Mouse (Mus musculus) kidney, embryonic 15.5 days (tissue): ENCODE results near the gene 4931422A03Rik. TPM values are rescaled to one million over a fixed set of nuclear protein-coding genes. Genes with fewer than 3 reads are reported as not detected.

Experiments used
- ATAC-seq: fragments of 200-750 bp; cut with Nextera tagmentation; replicated peaks from 2 replicates; pipeline ENCODE4 v1.8.0; 2017; ENCODE audit warnings: moderate TSS enrichment; ENCODE audit not compliant: low FRiP score
- H3K27ac ChIP-seq: fragments of 300-500 bp; sonication (generic); 2 replicates; pipeline ENCODE4 v1.5.1; 2015; ENCODE audit warnings: mild to moderate bottlenecking, inconsistent platforms
- H3K27me3 ChIP-seq: fragments of 300-500 bp; sonication (generic); 2 replicates; pipeline ENCODE4 v1.6.1; 2015; ENCODE audit warnings: inconsistent platforms
- H3K36me3 ChIP-seq: fragments of 300-500 bp; sonication (generic); 2 replicates; pipeline ENCODE4 v1.6.1; 2015; ENCODE audit warnings: inconsistent platforms
- H3K4me1 ChIP-seq: fragments of 300-500 bp; sonication (generic); 2 replicates; pipeline ENCODE4 v1.6.1; 2015; ENCODE audit warnings: inconsistent platforms
- H3K4me2 ChIP-seq: fragments of 300-500 bp; sonication (generic); 2 replicates; pipeline ENCODE4 v1.6.1; 2015; ENCODE audit warnings: moderate library complexity, mild to moderate bottlenecking, inconsistent platforms
- H3K4me3 ChIP-seq: fragments of 300-500 bp; sonication (generic); replicated peaks from 2 replicates; pipeline ENCODE4 v1.5.1; 2015; ENCODE audit warnings: mild to moderate bottlenecking, inconsistent platforms
- H3K9ac ChIP-seq: fragments of 300-500 bp; sonication (generic); 2 replicates; pipeline ENCODE4 v1.6.1; 2015; ENCODE audit warnings: mild to moderate bottlenecking, inconsistent platforms
- H3K9me3 ChIP-seq: fragments of 300-500 bp; sonication (generic); replicated peaks from 2 replicates; pipeline ENCODE4 v1.6.1; 2016; ENCODE audit warnings: inconsistent platforms
- WGBS: fragments of 180-500 bp; shearing (Covaris S2); methylation state at CpG from one replicate; pipeline ENCODE4 v1.1.7; 2015; ENCODE audit warnings: mixed read lengths; 5-methylcytosine and 5-hydroxymethylcytosine counted together
- polyA plus RNA-seq: library from polyadenylated mRNA; unstranded; fragments of >200 nt; fragmentation: Nextera tagmentation; extraction: Ambion mirVana; gene quantifications from 2 replicates; pipeline ENCODE4 v1.2.1, GENCODE M21; 2015

The 4931422A03Rik gene
- polyA plus RNA-seq, 1 experiment from 2014 or later: 2.1 TPM

GRCm38 (mm10) chr2:103931511-103931911 is 96.7 kb downstream of the 4931422A03Rik start:
- H3K9ac ChIP-seq: no peak overlapping the region
- ATAC-seq: no peak
- no peaks in the 10 kb centered on the region for H3K9me3 ChIP-seq
- 68% methylated on average over 7 of the region's 7 CpGs for WGBS
- peaks cover 32% of the 10 kb centered on the region for H3K4me1 ChIP-seq
- 0 out of 2 replicates have a peak, but pooled peaks cover 4% of the 10 kb centered on the region for H3K27me3 ChIP-seq
- H3K36me3 ChIP-seq: no peaks in the 10 kb centered on the region
- no peak overlapping the region for H3K4me2 ChIP-seq
- no peak overlapping the region for H3K4me3 ChIP-seq
- H3K27ac ChIP-seq: no peak overlapping the region

- no peaks in the 10 kb centered on the region for H3K9me3 ChIP-seq
- 35% methylated on average over 13 of the region's 13 CpGs for WGBS
- ATAC-seq: no peak
- 0 out of 2 replicates have a peak, but pooled peaks cover 4% of the 10 kb centered on the region for H3K27me3 ChIP-seq
- H3K4me3 ChIP-seq: no peak overlapping the region
- no peak overlapping the region for H3K9ac ChIP-seq
- H3K36me3 ChIP-seq: no peaks in the 10 kb centered on the region
- H3K4me2 ChIP-seq: no peak overlapping the region
- H3K4me1 ChIP-seq: peaks cover 21% of the 10 kb centered on the region
- H3K27ac ChIP-seq: no peak overlapping the region
These were observed 97.7 kb downstream of the 4931422A03Rik start for GRCm38 (mm10) chr2:103930306-103931019.

GRCm38 (mm10) chr2:103927610-103928145 is 100.5 kb downstream of the 4931422A03Rik start:
- Histone ChIP-seq H3K4me2 (no peak overlapping the region), H3K4me3 (no peak overlapping the region), H3K36me3 (no peaks in the 10 kb centered on the region), H3K27ac (no peak overlapping the region), H3K9ac (no peak overlapping the region), H3K4me1 (peaks cover 16% of the 10 kb centered on the region), H3K9me3 (no peaks in the 10 kb centered on the region), H3K27me3 (0 out of 2 replicates have a peak, but pooled peaks cover 4% of the 10 kb centered on the region)
- ATAC-seq: peak; percentile 67
- WGBS: 38% methylated on average over 1 of the region's 1 CpGs

GRCm38 (mm10) chr2:103926586-103927113 is 101.5 kb downstream of the 4931422A03Rik start:
- ATAC-seq: no peak
- H3K27ac ChIP-seq: no peak overlapping the region
- no peak overlapping the region for H3K4me3 ChIP-seq
- WGBS: 87% methylated on average over 4 of the region's 4 CpGs
- H3K4me1 ChIP-seq: peaks cover 16% of the 10 kb centered on the region
- no peaks in the 10 kb centered on the region for H3K36me3 ChIP-seq
- no peak overlapping the region for H3K9ac ChIP-seq
- no peaks in the 10 kb centered on the region for H3K9me3 ChIP-seq
- 0 out of 2 replicates have a peak, but pooled peaks cover 3% of the 10 kb centered on the region for H3K27me3 ChIP-seq
- H3K4me2 ChIP-seq: no peak overlapping the region

GRCm38 (mm10) chr2:103919488-103919887 is 108.7 kb downstream of the 4931422A03Rik start:
- no peak overlapping the region for H3K4me3 ChIP-seq
- no peak overlapping the region for H3K27ac ChIP-seq
- ATAC-seq: no peak
- WGBS: 88% methylated on average over 6 of the region's 6 CpGs
- no peak overlapping the region for H3K4me2 ChIP-seq
- no peak overlapping the region for H3K9ac ChIP-seq
- H3K9me3 ChIP-seq: no peaks in the 10 kb centered on the region
- H3K4me1 ChIP-seq: no peaks in the 10 kb centered on the region
- no peaks in the 10 kb centered on the region for H3K27me3 ChIP-seq
- no peaks in the 10 kb centered on the region for H3K36me3 ChIP-seq

- H3K9ac ChIP-seq: no peak overlapping the region
- H3K9me3 ChIP-seq: no peaks in the 10 kb centered on the region
- H3K27me3 ChIP-seq: no peaks in the 10 kb centered on the region
- no peak overlapping the region for H3K4me2 ChIP-seq
- no peak overlapping the region for H3K4me3 ChIP-seq
- no peak for ATAC-seq
- H3K27ac ChIP-seq: no peak overlapping the region
- WGBS: 84% methylated on average over 2 of the region's 2 CpGs
- no peaks in the 10 kb centered on the region for H3K36me3 ChIP-seq
- no peaks in the 10 kb centered on the region for H3K4me1 ChIP-seq
These were observed 109.8 kb downstream of the 4931422A03Rik start for GRCm38 (mm10) chr2:103918375-103918774.

GRCm38 (mm10) chr2:103917375-103917774 is 110.8 kb downstream of the 4931422A03Rik start:
- Histone ChIP-seq H3K27me3 (no peaks in the 10 kb centered on the region), H3K9me3 (no peaks in the 10 kb centered on the region), H3K4me1 (no peaks in the 10 kb centered on the region), H3K27ac (no peak overlapping the region), H3K36me3 (no peaks in the 10 kb centered on the region), H3K4me3 (no peak overlapping the region), H3K4me2 (no peak overlapping the region), H3K9ac (no peak overlapping the region)
- ATAC-seq: no peak
- WGBS: 86% methylated on average over 5 of the region's 5 CpGs

Other genes starting within 250 kb of the 4931422A03Rik start
- gene Caprin1, start 230.7 kb downstream of the 4931422A03Rik start, polyA plus RNA-seq: 330 and 337 TPM in 2 replicates
- 32.1 and 33.3 TPM in 2 replicates for gene Lmo2, start 70.4 kb downstream of the 4931422A03Rik start, polyA plus RNA-seq
- 54.3 and 56.6 TPM in 2 replicates for gene Fbxo3, start 640 bp downstream of the 4931422A03Rik start, polyA plus RNA-seq
- gene Gm10912, start 37.5 kb upstream of the 4931422A03Rik start, polyA plus RNA-seq: not detected in 2 replicates
- gene Gm10799, start 40.2 kb upstream of the 4931422A03Rik start, polyA plus RNA-seq: not detected in 2 replicates
- 6.9 and 7.3 TPM in 2 replicates for gene Cd59b, start 41.5 kb upstream of the 4931422A03Rik start, polyA plus RNA-seq
- 39.8 and 41.6 TPM in 2 replicates for gene Cd59a, start 67.4 kb upstream of the 4931422A03Rik start, polyA plus RNA-seq
- gene A930018P22Rik, start 94.4 kb upstream of the 4931422A03Rik start, polyA plus RNA-seq: 0.19 TPM in 1 of 2 replicates, not detected in the other